Mouse (Mus musculus): ENCODE results near the gene Rnaseh2a.
A peak's percentile ranks its signal among the peaks of the same experiment; 100 is the strongest.

The Rnaseh2a gene

DNA sequence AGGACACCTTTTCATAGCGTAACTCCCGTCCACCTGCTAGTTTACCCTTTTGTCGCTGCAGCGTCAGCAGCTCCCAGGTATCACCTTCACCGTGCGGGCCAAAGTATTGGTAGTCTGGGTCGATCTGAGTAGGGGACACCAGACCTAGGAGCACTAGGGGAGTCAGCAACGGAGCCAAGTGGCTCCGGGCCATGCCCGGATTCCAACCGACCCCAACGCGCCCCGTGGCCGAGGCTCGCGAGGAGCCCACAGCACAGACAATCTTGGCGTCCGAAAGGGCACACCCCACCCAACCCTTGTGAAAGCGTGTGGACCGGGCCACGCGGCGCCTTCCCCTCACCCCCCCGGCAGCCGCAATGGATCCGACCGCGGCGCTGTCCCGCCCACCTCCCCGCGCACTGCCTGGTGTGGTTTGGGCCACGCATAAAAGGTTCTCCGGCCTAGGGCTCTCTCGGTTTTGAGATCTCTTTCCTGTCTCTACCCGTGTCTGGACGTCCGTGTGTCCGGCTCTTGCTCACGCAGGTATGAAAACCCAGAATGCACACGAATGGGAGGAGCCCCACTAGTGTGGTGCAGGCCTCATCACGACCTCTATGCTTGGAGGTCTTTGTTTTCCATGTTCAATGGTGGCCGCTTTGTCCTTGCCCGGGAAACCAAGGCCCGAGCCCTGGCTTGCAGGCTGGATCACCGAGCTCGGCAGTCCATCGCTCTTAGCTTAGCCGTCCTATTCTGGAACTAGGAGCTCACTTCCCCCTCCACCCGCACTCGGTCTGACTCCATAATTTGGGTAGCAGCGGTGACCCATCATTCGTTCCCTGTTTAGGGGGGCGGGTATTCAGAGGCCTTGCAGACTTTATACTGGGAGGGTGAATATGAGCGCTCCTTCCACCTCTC is at the start of gene Rnaseh2a, which contains the start of the genes Gm49661 and Prdx2:
Rnaseh2a (minus strand) TSS at position 527 of the 894 bp plus-strand sequence.
Gm49661 (minus strand) TSS at position 193 of the 894 bp plus-strand sequence.
Prdx2 (plus strand) TSS at position 347 of the 894 bp plus-strand sequence.
- DNase-seq (ENCODE audit: low spot score): peak; percentile 71

DNA sequence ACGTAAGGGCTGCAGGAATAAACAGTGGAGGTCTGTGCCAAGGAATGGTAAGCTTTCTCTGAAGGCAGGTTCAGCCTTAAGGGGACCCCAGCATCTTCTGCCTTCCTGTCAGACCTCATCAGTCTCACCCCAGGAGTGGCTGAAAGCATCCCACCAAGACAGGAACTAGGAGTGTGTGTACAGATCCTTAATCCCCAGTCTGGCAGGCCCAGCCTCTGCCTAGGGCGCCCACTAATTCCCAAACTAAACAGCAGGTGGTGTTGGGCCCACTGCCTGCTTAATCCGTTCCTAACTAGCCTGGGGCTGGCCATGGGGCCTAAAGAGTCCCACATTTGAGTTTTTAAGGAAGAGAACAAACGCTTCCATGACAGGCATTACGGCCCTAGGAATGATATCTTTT is 47.6 kb upstream of the Rnaseh2a start:
- DNase-seq (ENCODE audit: low spot score): no peak

DNA sequence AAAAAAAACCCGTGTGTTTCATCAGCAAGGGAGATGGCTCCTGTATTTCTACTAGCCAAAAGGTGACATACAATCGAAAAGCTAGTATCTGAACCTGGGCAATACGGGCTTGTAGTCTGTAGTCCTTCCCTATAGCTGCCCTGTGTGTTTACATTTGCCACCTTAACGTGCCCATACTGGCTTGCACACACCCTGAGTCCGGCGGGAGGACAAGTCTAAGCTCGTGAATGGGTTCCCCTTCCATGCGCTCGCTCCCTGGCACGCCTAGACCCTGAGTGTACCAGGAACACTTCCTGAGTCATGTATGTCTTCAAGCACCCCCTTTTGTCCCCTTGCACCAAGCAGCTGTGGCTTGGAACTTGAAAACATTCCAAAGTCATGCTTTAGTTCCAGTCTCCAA is 47.2 kb upstream of the Rnaseh2a start:
- no peak for DNase-seq (ENCODE audit: low spot score)

DNA sequence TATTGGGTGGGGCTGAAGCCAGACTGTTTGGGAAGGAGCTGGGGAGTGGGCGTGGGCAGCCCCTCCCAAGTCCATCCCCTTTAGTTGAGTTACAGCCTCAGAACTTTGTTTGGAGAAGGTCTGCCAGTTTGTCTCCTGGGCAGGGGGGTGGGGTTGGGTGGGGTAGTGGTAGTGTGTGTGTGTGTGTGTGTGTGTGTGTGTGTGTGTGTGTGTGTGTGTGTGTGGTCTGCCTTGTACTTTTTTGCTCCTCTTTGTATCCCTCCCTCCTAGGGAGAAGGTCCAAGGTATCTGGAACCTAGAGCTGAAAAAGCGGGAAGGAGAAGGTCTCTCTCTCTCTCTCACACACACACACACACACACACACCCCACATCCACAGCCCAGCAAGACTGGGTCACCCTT is 44.9 kb upstream of the Rnaseh2a start, which contains the start of gene Best2:
Best2 (minus strand) TSS at position 101 of the 400 bp plus-strand sequence.
- DNase-seq (ENCODE audit: low spot score): no peak

DNA sequence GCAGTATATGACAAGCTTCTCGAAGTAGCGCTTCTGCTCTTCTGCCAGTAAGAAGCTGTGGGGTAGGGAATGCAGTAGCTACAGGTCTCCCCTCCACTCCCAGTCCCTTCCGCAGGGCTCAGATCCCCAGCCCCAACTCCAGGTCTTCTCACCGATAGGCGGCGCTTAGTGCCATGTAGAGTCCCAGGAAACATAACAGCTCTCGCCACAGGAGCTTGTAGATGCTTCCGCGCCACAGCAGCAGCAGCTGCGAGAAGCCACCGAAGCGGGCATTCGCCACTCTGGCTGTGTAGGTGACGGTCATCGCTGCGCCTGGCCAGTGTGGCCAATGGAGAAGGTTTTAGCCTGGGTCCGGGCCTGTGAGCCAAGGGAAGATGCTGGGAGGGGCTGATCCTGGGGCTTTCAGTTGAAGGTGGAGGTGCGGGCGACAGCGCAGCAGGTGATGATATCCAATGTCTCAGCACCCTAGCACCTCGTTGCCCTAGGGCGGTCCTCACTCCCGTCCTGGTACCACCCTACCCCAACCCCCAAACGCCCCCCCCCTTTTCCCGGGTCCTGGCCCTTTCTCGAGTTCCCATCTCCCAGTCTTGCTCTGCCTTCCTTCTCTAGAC is 43.8 kb upstream of the Rnaseh2a start:
- peak; percentile 67 for DNase-seq (ENCODE audit: low spot score)

DNA sequence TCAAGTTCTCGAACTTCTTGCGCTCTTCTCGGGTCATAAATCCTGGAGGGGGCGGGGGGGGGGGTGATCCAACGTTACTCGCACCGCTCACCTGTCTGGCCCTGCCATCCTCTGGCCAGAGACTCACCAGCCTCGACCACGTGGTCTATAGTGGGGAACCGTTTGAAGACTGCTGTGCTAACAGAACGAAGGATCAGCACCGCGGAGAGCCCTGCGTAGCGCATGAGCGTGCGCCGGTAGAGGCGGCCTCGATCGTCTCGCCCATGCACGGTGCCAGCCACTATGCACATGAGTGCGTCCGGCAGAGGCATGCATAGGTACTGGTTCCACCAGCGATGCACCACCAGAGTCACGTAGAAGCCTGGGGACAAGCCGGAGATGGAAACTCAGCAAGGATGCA is 41.7 kb upstream of the Rnaseh2a start:
- DNase-seq (ENCODE audit: low spot score): no peak

DNA sequence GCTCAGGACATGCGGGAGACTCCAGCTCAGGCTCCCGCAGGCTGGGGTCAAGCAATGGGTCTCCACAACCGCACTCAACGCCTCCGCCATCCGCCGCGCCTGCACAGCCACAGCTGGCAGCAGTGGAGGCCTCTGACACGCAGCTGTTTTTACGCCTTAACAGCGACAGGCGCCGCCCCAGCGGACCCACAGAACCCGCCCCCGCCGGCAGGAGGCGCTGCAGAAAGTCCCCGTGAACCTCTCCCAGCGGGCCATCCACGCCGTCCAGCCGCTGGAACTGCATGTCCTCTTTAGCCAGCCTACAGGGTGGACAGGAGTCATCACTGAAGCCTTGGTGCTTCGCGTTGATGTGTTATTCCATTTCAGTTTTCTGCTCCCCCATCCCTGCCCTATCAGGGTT is 38.1 kb upstream of the Rnaseh2a start:
- DNase-seq (ENCODE audit: low spot score): peak; percentile 43

DNA sequence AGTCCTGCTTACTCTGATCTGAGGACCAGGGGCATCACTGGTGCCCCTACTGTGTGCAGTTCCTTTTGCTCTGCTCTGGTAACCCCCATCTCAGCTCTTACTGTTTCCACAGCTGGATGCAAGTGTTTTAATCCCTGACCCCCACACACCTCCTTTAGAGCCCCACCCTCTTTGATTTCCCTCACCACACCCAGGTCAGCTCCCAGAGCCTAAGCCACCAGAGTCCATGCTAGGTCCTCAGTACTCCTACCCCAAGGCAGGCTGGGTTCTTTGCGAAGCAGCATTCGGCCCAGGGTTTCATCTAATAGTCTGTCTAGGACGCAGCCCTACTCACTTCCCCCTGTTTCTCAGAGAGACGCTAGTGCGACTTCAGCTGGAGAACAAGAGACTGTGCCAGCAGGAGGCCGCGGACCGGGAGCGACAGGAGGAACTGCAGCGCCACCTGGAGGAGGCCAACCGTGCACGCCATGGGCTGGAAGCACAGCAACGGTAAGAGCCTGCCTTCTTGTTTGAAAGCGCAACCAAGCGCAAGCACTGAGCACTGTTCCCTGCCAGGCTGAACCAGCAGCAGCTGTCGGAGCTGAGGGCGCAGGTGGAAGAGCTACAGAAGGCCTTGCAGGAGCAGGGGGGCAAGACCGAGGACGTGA is 28.2 kb upstream of the Rnaseh2a start:
- DNase-seq (ENCODE audit: low spot score): peak; percentile 91

DNA sequence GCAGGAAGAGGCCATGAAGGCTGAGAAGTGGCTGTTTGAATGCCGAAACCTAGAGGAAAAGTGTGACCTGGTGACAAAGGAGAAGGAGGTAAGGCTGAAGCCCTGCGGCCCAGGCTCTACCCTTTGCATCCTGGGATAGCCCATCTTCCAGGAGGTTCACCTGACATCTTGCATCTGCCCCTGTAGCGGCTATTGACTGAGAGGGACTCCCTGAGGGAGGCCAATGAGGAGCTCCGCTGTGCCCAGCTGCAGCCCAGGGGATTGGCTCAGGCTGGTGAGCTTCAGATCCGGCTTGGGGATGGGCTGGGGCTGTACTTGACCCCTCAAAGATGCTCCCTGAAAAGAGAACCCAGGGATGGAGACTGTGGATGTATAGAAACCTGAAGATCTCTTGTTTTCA is 27.4 kb upstream of the Rnaseh2a start:
- DNase-seq (ENCODE audit: low spot score): no peak

DNA sequence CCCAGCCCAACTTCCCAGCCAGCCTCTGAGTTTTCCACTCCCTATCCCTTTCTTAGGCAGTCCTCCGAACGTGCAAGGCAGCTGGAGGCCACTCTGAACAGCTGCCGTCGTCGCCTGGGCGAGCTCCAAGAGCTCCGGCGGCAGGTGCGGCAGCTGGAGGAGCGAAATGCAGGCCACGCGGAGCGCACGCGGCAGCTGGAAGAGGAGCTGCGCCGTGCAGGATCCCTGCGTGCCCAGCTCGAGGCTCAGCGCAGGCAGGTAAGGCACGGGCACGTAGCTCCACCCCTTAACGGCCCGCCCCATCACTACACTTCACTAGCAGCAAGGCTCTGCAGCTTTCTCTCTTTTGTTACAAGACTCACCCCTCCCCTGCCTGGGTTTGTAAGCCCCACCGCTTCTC is 26.1 kb upstream of the Rnaseh2a start:
- no peak for DNase-seq (ENCODE audit: low spot score)

DNA sequence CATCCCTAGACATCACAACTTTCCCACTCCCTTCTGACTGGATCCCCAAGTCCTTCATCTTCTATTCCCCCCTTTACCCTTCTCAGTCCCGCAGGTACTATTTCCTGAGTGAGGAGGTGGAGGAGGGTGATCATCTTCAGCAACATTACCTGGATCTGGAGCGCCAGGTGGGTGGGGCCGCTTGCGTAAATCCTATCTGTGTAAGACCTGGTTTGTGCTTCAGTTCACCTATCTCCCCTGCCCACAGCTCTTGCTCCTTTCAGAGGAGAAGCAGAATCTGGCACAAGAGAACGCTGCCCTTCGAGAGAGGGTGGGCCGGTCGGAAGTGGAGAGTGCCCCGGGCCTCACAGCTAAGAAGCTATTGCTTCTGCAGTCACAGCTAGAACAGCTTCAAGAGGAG is 24.8 kb upstream of the Rnaseh2a start:
- DNase-seq (ENCODE audit: low spot score): no peak

DNA sequence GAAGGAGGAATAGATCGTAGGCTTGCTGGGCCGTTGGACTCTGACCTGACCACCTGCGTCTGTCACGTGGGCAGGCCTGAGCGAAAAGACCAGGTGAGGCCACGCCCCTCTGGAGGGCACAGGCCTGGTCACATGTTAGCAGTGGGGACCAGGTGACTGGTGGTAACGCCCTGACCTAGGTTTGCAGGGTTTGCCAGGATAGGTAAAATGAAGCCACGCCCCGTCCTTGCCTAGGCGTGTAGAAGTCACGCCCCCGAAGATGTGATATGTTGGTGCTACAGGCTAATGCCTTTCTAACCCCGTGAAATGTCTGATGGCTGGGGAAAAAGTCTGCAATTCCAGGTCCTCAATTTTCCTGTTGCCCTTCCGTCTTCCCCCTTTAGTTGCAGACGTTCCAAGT is 21.3 kb upstream of the Rnaseh2a start:
- DNase-seq (ENCODE audit: low spot score): peak; percentile 67

DNA sequence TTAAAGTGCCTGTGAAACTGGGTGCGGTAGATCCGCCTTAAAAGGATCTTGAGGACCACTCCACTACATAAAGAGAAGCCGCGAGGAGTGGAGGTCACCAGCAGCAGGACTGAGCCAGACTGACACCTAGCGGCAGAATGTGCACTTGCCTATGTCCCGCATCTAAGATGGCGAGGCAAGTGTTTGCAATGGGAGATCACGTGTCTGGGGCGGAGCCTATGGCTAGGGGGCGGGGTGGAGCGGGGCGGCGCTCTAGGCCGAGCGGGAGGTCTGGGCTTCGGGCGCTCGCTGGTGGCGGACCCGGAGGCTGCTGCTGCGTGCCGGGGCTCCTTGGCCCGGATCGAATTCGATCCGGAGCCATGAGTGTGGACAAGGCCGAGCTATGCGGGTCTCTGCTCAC is 20.8 kb upstream of the Rnaseh2a start, which contains the start of gene Hook2:
Hook2 (plus strand) TSS at position 255 of the 400 bp plus-strand sequence.
- DNase-seq (ENCODE audit: low spot score): peak; percentile 93

DNA sequence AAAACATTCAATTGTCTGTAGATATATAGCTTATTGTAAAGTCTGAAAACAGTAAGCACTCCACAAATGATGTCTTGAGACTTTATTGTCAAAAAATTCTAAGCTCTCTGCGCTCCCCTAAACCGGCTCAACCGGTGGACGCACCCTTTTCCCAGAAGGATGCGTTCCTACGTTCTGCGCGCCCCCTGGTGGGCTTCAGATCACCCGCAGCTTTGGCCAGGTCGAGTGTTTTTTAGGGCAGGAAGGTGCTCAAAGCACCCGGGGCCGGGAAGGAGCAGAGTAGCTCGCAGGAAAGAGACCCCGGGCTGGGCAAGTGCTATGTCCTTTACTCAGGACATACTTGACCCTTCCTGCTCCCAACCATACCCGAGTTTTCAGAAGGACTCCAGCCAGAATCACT is 20.2 kb upstream of the Rnaseh2a start:
- DNase-seq (ENCODE audit: low spot score): peak; percentile 95

DNA sequence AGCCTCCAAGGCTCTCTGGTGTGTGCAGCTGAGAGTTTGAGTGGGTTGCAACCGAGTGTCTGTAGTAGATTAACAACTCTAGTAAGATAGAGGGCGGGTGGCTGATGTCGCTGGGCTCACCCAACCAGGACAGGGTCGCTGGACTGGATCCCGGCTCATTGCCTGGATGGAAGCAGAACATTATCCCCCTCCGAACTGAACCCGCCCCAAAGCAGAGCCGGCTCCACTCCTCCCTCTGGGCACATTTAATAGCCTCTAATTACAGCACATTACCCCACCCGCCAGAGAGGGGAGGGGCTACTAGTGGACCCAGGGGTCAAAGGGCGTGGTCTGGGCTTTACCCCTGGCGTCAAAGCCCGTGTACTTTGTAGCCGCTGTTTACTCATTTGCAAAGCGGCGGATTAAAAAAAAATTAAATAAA is 19.8 kb upstream of the Rnaseh2a start:
- peak; percentile 69 for DNase-seq (ENCODE audit: low spot score)

DNA sequence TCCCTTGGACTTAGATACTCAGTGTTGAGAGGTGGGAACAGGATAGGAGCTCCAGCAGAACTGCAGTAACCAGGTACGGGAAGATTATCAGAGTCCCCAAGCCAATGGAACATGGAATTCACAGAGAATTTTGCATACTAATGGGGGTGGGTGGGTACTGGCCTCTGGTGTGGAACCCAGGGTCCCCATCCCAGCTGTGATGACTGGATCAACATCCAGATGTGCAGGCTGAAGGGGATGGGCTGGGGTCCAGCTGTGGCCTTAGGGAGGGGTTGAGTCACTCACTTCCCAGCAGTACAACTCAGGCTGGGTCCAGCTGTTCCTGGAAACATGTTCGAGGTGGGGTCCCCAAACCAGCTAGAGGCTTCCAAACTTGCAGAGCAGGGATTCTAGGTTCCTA is 18.3 kb upstream of the Rnaseh2a start:
- no peak for DNase-seq (ENCODE audit: low spot score)

DNA sequence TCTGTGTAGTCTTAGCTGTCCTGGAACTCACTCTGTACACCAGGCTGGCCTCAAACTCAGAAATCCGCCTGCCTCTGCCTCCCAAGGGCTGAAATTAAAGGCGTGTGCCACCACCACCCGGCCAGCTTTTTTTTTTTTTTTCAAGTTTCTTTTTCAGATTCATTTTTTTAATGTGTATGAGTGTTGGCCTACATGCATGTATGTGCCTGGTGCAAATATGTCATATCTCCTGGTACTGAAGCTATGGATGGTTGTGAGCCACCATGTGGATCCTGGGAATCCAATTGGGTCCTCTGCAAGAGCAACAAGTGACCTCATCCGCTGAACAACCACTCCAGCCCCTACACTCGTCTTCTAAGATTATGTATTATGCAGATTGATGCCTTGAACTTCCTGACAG is 17.8 kb upstream of the Rnaseh2a start:
- DNase-seq (ENCODE audit: low spot score): no peak

DNA sequence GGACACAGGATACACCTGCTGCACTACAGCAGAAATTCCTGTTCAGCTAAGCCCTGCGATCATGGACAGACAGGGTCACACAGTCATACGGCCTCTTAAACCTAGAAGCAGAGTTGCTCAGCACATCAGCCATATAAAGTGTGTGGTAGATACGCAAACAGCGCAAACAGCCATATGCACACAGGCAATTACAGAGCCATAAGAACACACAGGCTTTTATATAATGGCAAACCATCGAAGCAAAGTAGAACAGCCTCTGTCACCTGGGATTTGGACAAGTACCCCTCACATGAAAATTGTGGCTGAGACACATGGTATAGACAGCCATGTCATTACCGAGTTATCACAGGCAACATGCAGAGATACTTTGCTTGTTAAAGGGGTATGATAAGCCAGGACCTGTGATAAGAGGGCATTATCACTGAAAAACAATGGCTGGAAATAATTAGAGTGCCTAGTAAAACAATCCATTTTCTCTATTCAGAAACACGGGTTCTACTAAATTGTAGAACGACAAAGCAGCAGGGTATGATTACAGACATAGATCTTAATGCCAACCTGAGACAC is 16.9 kb upstream of the Rnaseh2a start:
- no peak for DNase-seq (ENCODE audit: low spot score)

DNA sequence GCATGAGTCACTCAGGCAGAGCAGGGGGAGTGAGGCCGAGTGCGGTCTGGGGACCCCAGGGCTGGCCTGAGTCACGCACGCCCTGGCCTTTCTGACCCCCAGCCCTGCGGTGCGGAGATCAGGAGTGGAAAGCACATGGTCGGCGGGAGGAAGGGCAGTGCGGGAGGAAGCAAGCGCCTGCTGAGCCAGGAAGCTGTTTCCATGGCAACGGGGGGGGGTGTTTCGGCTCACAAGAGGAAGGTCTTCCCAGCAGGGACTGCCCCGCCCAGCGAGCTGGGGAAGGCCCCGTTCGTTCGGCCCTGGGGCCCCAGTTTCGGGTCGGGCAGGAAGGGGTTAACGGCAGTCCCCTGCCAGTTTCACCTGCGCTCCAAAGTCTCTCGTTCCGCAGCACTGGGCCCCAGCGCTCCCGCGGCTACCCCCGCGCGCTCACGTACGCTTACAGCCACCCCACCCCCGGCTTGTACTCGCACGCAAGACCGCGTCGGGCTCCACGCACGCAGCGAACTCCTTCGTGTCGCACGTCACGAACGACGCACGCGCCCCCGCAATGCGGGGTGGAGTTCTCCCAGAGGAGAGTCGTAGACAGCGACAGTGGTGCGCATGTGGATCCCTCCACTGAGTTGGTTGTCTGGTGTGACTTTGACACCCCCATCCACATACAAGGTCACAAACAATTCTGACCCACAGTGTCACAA is 16.3 kb upstream of the Rnaseh2a start:
- peak; percentile 81 for DNase-seq (ENCODE audit: low spot score)

DNA sequence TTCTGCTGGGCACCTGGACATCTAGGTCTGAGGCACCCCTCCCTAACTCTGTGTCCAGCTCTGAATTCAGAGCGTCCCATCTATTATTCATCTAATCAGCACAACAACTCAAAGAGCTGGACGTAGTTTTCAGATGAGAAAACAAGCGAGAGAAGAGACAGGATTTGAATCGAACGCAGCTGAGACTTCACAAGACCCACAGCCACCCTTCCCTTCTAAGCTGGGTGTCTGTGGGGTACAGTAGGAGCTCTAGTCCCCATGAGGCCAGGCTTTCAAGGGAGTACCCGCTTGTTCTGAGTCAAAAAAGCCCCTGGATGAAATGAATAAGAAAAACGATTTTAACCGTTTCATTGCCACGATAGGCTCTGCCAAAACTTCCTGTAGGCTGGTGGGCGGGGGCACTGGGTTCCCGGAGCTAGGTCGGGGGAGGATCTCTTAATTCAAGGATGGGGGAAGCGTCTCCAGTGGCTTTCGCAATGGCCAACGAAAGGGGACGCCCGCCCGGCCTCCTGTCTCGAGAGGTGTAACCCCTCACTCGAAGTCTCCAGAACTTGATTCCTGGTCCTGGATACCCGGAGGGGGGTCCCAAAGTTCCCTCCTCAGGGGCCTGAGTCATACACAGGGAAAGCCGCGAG is 15.6 kb upstream of the Rnaseh2a start:
- DNase-seq (ENCODE audit: low spot score): no peak
